Mouse (Mus musculus): ENCODE measurements at regions not wholly inside any gene's neighbourhood (a gene's known extent, or its start where the extent isn't known, plus 50 kb on each side); places are given as distances from the start of the nearest gene placed in this dataset.

DNA sequence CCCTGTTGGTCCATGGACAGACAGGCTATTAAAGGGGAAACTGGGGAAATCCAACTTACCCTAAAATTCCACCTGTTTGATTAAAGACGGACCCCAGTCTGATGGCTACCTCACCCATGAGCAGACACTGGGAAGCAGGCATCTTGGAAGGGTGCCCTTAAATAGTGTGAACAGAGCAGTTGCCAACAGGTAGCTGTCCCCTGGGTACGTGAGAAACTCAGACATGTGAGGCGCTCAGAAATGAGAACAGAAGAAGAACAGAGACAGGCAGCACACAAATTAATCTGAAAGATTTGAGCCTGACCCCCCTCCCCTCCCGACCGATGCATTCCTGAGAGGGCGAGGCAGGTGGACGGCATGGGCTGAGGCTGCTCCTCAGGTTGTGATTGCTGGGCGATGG lies 135.7 kb upstream of the Azi2 start:
- Histone ChIP-seq H3K27ac (replicated peaks) (no peak overlapping the region), H3K4me3 (no peak overlapping the region), H3K27me3 (no peaks in the 10 kb centered on the region), H3K36me3 (no peaks in the 10 kb centered on the region), H3K9ac (replicated peaks) (no peak overlapping the region), H3K9me3 (no peaks in the 10 kb centered on the region), H3K4me1 (no peaks in the 10 kb centered on the region), H3K4me2 (replicated peaks) (no peak overlapping the region)
- no peak for ATAC-seq (replicated peaks)
- WGBS, result 91% methylated on average over 8 of the region's 8 CpGs

- 64% methylated on average over 4 of the region's 4 CpGs for WGBS
- H3K27ac ChIP-seq (replicated peaks), result no peak overlapping the region
Measured at GRCm38 (mm10) chr9:117903025-117903424, 137.3 kb upstream of the Azi2 start.

GRCm38 (mm10) chr9:117902239-117902939 lies 137.9 kb upstream of the Azi2 start:
- no peak overlapping the region for H3K4me2 ChIP-seq (replicated peaks)
- no peak overlapping the region for H3K9ac ChIP-seq (replicated peaks)
- ATAC-seq (replicated peaks), result no peak

More at GRCm38 (mm10) chr9:117903025-117903424, 137.3 kb upstream of the Azi2 start:
- no peak for ATAC-seq (replicated peaks)
- no peaks in the 10 kb centered on the region for H3K27me3 ChIP-seq
- no peak overlapping the region for H3K4me3 ChIP-seq
- H3K9me3 ChIP-seq, result no peaks in the 10 kb centered on the region
- H3K4me1 ChIP-seq, result no peaks in the 10 kb centered on the region
- no peak overlapping the region for H3K4me2 ChIP-seq (replicated peaks)
- no peak overlapping the region for H3K9ac ChIP-seq (replicated peaks)
- no peaks in the 10 kb centered on the region for H3K36me3 ChIP-seq

GRCm38 (mm10) chr9:117900631-117901030 lies 139.7 kb upstream of the Azi2 start:
- H3K4me2 ChIP-seq (replicated peaks), result no peak overlapping the region
- no peak for ATAC-seq (replicated peaks)
- no peaks in the 10 kb centered on the region for H3K9me3 ChIP-seq
- no peak overlapping the region for H3K9ac ChIP-seq (replicated peaks)
- 88% methylated on average over 12 of the region's 12 CpGs for WGBS
- no peaks in the 10 kb centered on the region for H3K36me3 ChIP-seq
- H3K27me3 ChIP-seq, result no peaks in the 10 kb centered on the region
- no peak overlapping the region for H3K4me3 ChIP-seq
- H3K4me1 ChIP-seq, result no peaks in the 10 kb centered on the region
- no peak overlapping the region for H3K27ac ChIP-seq (replicated peaks)

More at GRCm38 (mm10) chr9:117902239-117902939, 137.9 kb upstream of the Azi2 start:
- Histone ChIP-seq H3K9me3 (no peaks in the 10 kb centered on the region), H3K4me3 (no peak overlapping the region), H3K4me1 (no peaks in the 10 kb centered on the region), H3K27ac (replicated peaks) (no peak overlapping the region), H3K27me3 (no peaks in the 10 kb centered on the region), H3K36me3 (no peaks in the 10 kb centered on the region)
- 91% methylated on average over 20 of the region's 20 CpGs for WGBS

DNA sequence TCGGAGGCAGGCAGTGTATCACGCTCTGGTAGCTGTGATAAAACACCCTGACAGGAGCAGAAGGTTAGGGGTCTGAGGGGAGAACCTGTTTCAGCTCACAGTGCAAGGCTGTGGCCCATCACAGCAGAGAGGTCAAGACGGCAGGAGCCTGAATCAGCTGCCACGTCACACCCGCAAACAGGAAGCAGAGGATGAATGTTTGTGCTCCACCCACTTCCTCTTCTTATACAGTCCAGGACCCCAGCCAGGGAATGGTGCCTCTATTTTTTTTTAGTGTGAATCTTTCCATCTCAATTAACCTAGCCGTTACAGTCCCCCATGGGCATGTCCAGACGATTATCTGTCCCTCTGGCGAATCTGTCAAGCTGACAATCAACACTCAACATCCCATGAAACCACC lies 143.8 kb upstream of the Azi2 start:
- Histone ChIP-seq H3K4me1 (no peaks in the 10 kb centered on the region), H3K27ac (replicated peaks) (no peak overlapping the region), H3K4me2 (replicated peaks) (no peak overlapping the region), H3K9me3 (no peaks in the 10 kb centered on the region), H3K36me3 (no peaks in the 10 kb centered on the region), H3K9ac (replicated peaks) (no peak overlapping the region), H3K4me3 (no peak overlapping the region), H3K27me3 (no peaks in the 10 kb centered on the region)
- WGBS, result 83% methylated on average over 8 of the region's 8 CpGs
- ATAC-seq (replicated peaks), result no peak

GRCm38 (mm10) chr9:117892601-117893000 lies 147.7 kb upstream of the Azi2 start:
- Histone ChIP-seq H3K9me3 (no peaks in the 10 kb centered on the region), H3K9ac (replicated peaks) (no peak overlapping the region), H3K27me3 (no peaks in the 10 kb centered on the region), H3K27ac (replicated peaks) (no peak overlapping the region), H3K4me3 (no peak overlapping the region), H3K36me3 (no peaks in the 10 kb centered on the region), H3K4me2 (replicated peaks) (no peak overlapping the region), H3K4me1 (no peaks in the 10 kb centered on the region)
- ATAC-seq (replicated peaks), result no peak
- WGBS, result 84% methylated on average over 6 of the region's 6 CpGs

GRCm38 (mm10) chr9:117873172-117873571 lies 167.1 kb upstream of the Azi2 start:
- H3K27me3 ChIP-seq, result no peaks in the 10 kb centered on the region
- WGBS, result 33% methylated on average over 8 of the region's 8 CpGs
- ATAC-seq (replicated peaks), result peak; percentile 9; the same call in 1 of the 2 replicates
- no peaks in the 10 kb centered on the region for H3K36me3 ChIP-seq
- H3K4me1 ChIP-seq, result peaks cover 19% of the 10 kb centered on the region
- H3K9ac ChIP-seq (replicated peaks), result peak overlapping the region; percentile 69
- no peak overlapping the region for H3K27ac ChIP-seq (replicated peaks)
- peak overlapping the region; percentile 52 for H3K4me3 ChIP-seq
- H3K4me2 ChIP-seq (replicated peaks), result peak overlapping the region; percentile 83
- H3K9me3 ChIP-seq, result no peaks in the 10 kb centered on the region

GRCm38 (mm10) chr9:117872387-117873081 lies 167.8 kb upstream of the Azi2 start:
- peak overlapping the region; percentile 49 for H3K27ac ChIP-seq (replicated peaks)
- H3K4me3 ChIP-seq, result peak overlapping the region; percentile 52
- no peaks in the 10 kb centered on the region for H3K9me3 ChIP-seq
- no peaks in the 10 kb centered on the region for H3K36me3 ChIP-seq
- H3K4me1 ChIP-seq, result peaks cover 19% of the 10 kb centered on the region
- peak overlapping the region; percentile 69 for H3K9ac ChIP-seq (replicated peaks)
- ATAC-seq (replicated peaks), result peak; percentile 81
- no peaks in the 10 kb centered on the region for H3K27me3 ChIP-seq
- WGBS, result under 1% methylated on average over 58 of the region's 70 CpGs
- peak overlapping the region; percentile 83 for H3K4me2 ChIP-seq (replicated peaks)

- WGBS, result 0% methylated on average over 15 of the region's 15 CpGs
- H3K4me2 ChIP-seq (replicated peaks), result peak overlapping the region; percentile 83
- peak overlapping the region; percentile 49 for H3K27ac ChIP-seq (replicated peaks)
- ATAC-seq (replicated peaks), result peak; percentile 67
- H3K4me1 ChIP-seq, result peaks cover 19% of the 10 kb centered on the region
- H3K9me3 ChIP-seq, result no peaks in the 10 kb centered on the region
- peak overlapping the region; percentile 69 for H3K9ac ChIP-seq (replicated peaks)
- peak overlapping the region; percentile 52 for H3K4me3 ChIP-seq
- no peaks in the 10 kb centered on the region for H3K27me3 ChIP-seq
- no peaks in the 10 kb centered on the region for H3K36me3 ChIP-seq
Measured at GRCm38 (mm10) chr9:117872021-117872386, 168.3 kb upstream of the Azi2 start.

DNA sequence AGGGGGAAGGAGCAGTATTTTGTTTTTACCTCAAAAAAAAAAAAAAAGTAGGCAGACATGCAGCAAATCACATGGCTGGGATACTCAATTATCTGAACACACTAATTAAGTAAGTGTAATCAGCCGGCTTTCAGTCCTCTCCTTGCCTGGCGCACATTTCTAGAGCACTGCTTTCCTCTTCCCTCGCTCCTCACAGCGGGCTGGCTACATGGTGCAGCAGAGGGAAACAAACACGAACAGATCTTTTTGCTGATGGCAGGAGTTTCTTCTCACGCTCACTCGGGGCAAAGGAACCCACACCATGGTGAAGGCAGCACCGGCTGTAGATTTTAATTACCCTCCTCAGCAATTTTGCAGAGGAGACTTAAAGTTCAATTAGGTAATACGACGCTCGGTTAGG lies 169.7 kb upstream of the Azi2 start:
- H3K9ac ChIP-seq (replicated peaks), result no peak overlapping the region
- H3K4me2 ChIP-seq (replicated peaks), result peak overlapping the region; percentile 83
- peak; percentile 45 for ATAC-seq (replicated peaks)
- no peaks in the 10 kb centered on the region for H3K36me3 ChIP-seq
- no peaks in the 10 kb centered on the region for H3K9me3 ChIP-seq
- H3K27me3 ChIP-seq, result no peaks in the 10 kb centered on the region
- peak overlapping the region; percentile 16; the same call in 1 of the 2 replicates for H3K27ac ChIP-seq (replicated peaks)
- 9% methylated on average over 11 of the region's 11 CpGs for WGBS
- H3K4me3 ChIP-seq, result peak overlapping the region; percentile 52
- H3K4me1 ChIP-seq, result peaks cover 19% of the 10 kb centered on the region

DNA sequence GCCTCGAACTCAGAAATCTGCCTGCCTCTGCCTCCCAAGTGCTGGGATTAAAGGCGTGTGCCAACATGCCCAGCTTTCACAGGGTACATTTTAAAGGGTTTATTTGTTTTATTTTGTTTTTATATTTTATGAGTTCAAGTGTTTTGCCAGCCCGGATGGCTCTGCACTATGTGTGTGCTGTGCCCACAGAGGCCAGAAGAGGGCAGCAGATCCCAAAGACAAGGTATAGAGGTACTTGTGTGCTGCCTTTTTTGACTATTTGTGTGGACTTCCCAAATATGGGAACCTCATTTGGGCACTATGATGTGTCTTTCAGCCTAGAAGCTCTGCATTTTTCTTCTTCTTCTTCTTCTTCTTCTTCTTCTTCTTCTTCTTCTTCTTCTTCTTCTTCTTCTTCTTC lies 176.4 kb upstream of the Azi2 start:
- 89% methylated on average over 3 of the region's 3 CpGs for WGBS
- ATAC-seq (replicated peaks), result no peak
- no peaks in the 10 kb centered on the region for H3K9me3 ChIP-seq

GRCm38 (mm10) chr9:117863318-117863717 lies 177.0 kb upstream of the Azi2 start:
- Histone ChIP-seq H3K27ac (replicated peaks) (no peak overlapping the region), H3K4me3 (no peak overlapping the region), H3K4me2 (replicated peaks) (no peak overlapping the region), H3K36me3 (no peaks in the 10 kb centered on the region), H3K9me3 (no peaks in the 10 kb centered on the region), H3K9ac (replicated peaks) (no peak overlapping the region), H3K27me3 (no peaks in the 10 kb centered on the region), H3K4me1 (no peaks in the 10 kb centered on the region)
- 83% methylated on average over 6 of the region's 6 CpGs for WGBS
- ATAC-seq (replicated peaks), result no peak

More for the DNA sequence above, 176.4 kb upstream of the Azi2 start:
- no peak overlapping the region for H3K4me2 ChIP-seq (replicated peaks)
- H3K27ac ChIP-seq (replicated peaks), result no peak overlapping the region
- H3K36me3 ChIP-seq, result no peaks in the 10 kb centered on the region
- H3K4me3 ChIP-seq, result no peak overlapping the region
- no peak overlapping the region for H3K9ac ChIP-seq (replicated peaks)
- no peaks in the 10 kb centered on the region for H3K27me3 ChIP-seq
- H3K4me1 ChIP-seq, result no peaks in the 10 kb centered on the region

Measured in forebrain, embryonic 15.5 days (tissue).